Mouse (Mus musculus) intestine, postnatal 0 days (tissue): ENCODE measurements around the gene Steap3. TPM values are rescaled to one million over a fixed set of nuclear protein-coding genes. Genes with fewer than 3 reads are reported as not detected.

Experiments used
- ATAC-seq: fragments of 200-750 bp; cut with Nextera tagmentation; 2 replicates; pipeline ENCODE4 v1.8.0; 2017; ENCODE audit warnings: mild to moderate bottlenecking, moderate TSS enrichment, moderate library complexity
- H3K27ac ChIP-seq: fragments of 300-500 bp; sonication (generic); 2 replicates; pipeline ENCODE4 v1.5.1; 2014; ENCODE audit warnings: mild to moderate bottlenecking, low read depth, low read length, moderate library complexity
- H3K27me3 ChIP-seq: fragments of 300-500 bp; sonication (generic); replicated peaks from 2 replicates; pipeline ENCODE4 v1.6.1; 2014; ENCODE audit warnings: low read length, mixed read lengths; ENCODE audit not compliant: control insufficient read depth, insufficient read depth
- H3K36me3 ChIP-seq: fragments of 300-500 bp; sonication (generic); 2 replicates; pipeline ENCODE4 v1.6.1; 2014; ENCODE audit warnings: mild to moderate bottlenecking, moderate library complexity; ENCODE audit not compliant: control insufficient read depth, insufficient read depth
- H3K4me1 ChIP-seq: fragments of 300-500 bp; sonication (generic); replicated peaks from 2 replicates; pipeline ENCODE4 v1.6.1; 2014; ENCODE audit warnings: antibody characterized with exemption, low read length, mixed read lengths; ENCODE audit not compliant: control insufficient read depth, insufficient read depth
- H3K4me2 ChIP-seq: fragments of 300-500 bp; sonication (generic); replicated peaks from 2 replicates; pipeline ENCODE4 v1.6.1; 2014; ENCODE audit warnings: low read depth, mild to moderate bottlenecking, moderate library complexity
- H3K4me3 ChIP-seq: fragments of 300-500 bp; sonication (generic); 2 replicates; pipeline ENCODE4 v1.5.1; 2014; ENCODE audit warnings: low read depth, low read length
- H3K9ac ChIP-seq: fragments of 300-500 bp; sonication (generic); 2 replicates; pipeline ENCODE4 v1.6.1; 2014; ENCODE audit warnings: mild to moderate bottlenecking, low read depth, low read length
- H3K9me3 ChIP-seq: fragments of 300-500 bp; sonication (generic); 2 replicates; pipeline ENCODE4 v1.6.1; 2016; ENCODE audit warnings: mixed run types; ENCODE audit not compliant: control insufficient read depth
- CTCF ChIP-seq: sonication (generic); IDR thresholded peaks from 2 replicates; pipeline ENCODE4 v1.5.1; 2016; ENCODE audit warnings: low read depth, mild to moderate bottlenecking, control low read depth, antibody characterized with exemption, moderate library complexity
- WGBS: fragments of 180-500 bp; shearing (Covaris S2); extraction: QIAGEN DNeasy Blood & Tissue Kit; methylation state at CpG from one replicate; pipeline ENCODE4 v1.1.7; 2014; 5-methylcytosine and 5-hydroxymethylcytosine counted together
- polyA plus RNA-seq: library from polyadenylated mRNA; unstranded; fragments of >200 nt; fragmentation: Nextera tagmentation; extraction: Ambion mirVana; gene quantifications from 2 replicates; pipeline ENCODE4 v1.2.1, GENCODE M21; 2015

The Steap3 gene
- polyA plus RNA-seq, 1 experiment from 2014 or later = 1.0 TPM

GRCm38 (mm10) chr1:120162616-120163015, 109.9 kb downstream of the Steap3 start:
- no peak for ATAC-seq
- H3K4me3 ChIP-seq = no peak overlapping the region

GRCm38 (mm10) chr1:120161502-120161901, 111.0 kb downstream of the Steap3 start:
- Histone ChIP-seq H3K4me3 (no peak overlapping the region), H3K27ac (no peak overlapping the region), H3K4me2 (no peak overlapping the region), H3K4me1 (no peaks in the 10 kb centered on the region), H3K27me3 (no peaks in the 10 kb centered on the region), H3K9ac (no peak overlapping the region), H3K36me3 (no peaks in the 10 kb centered on the region), H3K9me3 (no peaks in the 10 kb centered on the region)
- no peak for TF ChIP-seq CTCF
- peak; percentile 82 for ATAC-seq
- 57% methylated on average over 5 of the region's 5 CpGs for WGBS

More at GRCm38 (mm10) chr1:120162616-120163015, 109.9 kb downstream of the Steap3 start:
- Histone ChIP-seq H3K4me2 (no peak overlapping the region), H3K27me3 (no peaks in the 10 kb centered on the region), H3K36me3 (no peaks in the 10 kb centered on the region), H3K4me1 (no peaks in the 10 kb centered on the region), H3K9ac (no peak overlapping the region), H3K27ac (no peak overlapping the region), H3K9me3 (no peaks in the 10 kb centered on the region)
- 48% methylated on average over 1 of the region's 1 CpGs for WGBS
- no peak for TF ChIP-seq CTCF

- Histone ChIP-seq H3K9ac (no peak overlapping the region), H3K36me3 (no peaks in the 10 kb centered on the region), H3K9me3 (no peaks in the 10 kb centered on the region), H3K4me3 (no peak overlapping the region), H3K4me2 (no peak overlapping the region), H3K27ac (no peak overlapping the region), H3K27me3 (no peaks in the 10 kb centered on the region), H3K4me1 (no peaks in the 10 kb centered on the region)
- no peak for TF ChIP-seq CTCF
- WGBS = 80% methylated on average over 9 of the region's 9 CpGs
- ATAC-seq = no peak
Observed at GRCm38 (mm10) chr1:120158474-120159127, 113.9 kb downstream of the Steap3 start.

GRCm38 (mm10) chr1:120155325-120155724, 117.2 kb downstream of the Steap3 start:
- no peak overlapping the region for H3K27ac ChIP-seq
- WGBS = 16% methylated on average over 1 of the region's 1 CpGs
- no peak overlapping the region for H3K9ac ChIP-seq
- H3K9me3 ChIP-seq = no peaks in the 10 kb centered on the region
- no peak for ATAC-seq
- H3K4me1 ChIP-seq = no peaks in the 10 kb centered on the region
- no peak overlapping the region for H3K4me2 ChIP-seq
- H3K4me3 ChIP-seq = no peak overlapping the region
- TF ChIP-seq CTCF = peak; percentile 82
- H3K27me3 ChIP-seq = no peaks in the 10 kb centered on the region
- no peaks in the 10 kb centered on the region for H3K36me3 ChIP-seq

GRCm38 (mm10) chr1:120154232-120154631, 118.3 kb downstream of the Steap3 start:
- no peak for ATAC-seq
- H3K4me1 ChIP-seq = no peaks in the 10 kb centered on the region
- TF ChIP-seq CTCF = peak; percentile 74

GRCm38 (mm10) chr1:120146994-120147393, 125.5 kb downstream of the Steap3 start:
- TF ChIP-seq CTCF = peak; percentile 70
- Histone ChIP-seq H3K4me1 (no peaks in the 10 kb centered on the region), H3K4me3 (no peak overlapping the region), H3K27me3 (no peaks in the 10 kb centered on the region), H3K9me3 (no peaks in the 10 kb centered on the region), H3K4me2 (no peak overlapping the region), H3K27ac (no peak overlapping the region), H3K36me3 (no peaks in the 10 kb centered on the region), H3K9ac (no peak overlapping the region)
- ATAC-seq = no peak

More at GRCm38 (mm10) chr1:120154232-120154631, 118.3 kb downstream of the Steap3 start:
- H3K4me2 ChIP-seq = no peak overlapping the region
- H3K27me3 ChIP-seq = no peaks in the 10 kb centered on the region
- H3K27ac ChIP-seq = no peak overlapping the region
- H3K9me3 ChIP-seq = no peaks in the 10 kb centered on the region
- no peaks in the 10 kb centered on the region for H3K36me3 ChIP-seq
- H3K9ac ChIP-seq = no peak overlapping the region
- no peak overlapping the region for H3K4me3 ChIP-seq
